Mouse (Mus musculus) neural tube, embryonic 15.5 days (tissue): ENCODE measurements around the gene Cacnb4. TPM values are rescaled to one million over a fixed set of nuclear protein-coding genes. Genes with fewer than 3 reads are reported as not detected.

ENCODE experiments used
- ATAC-seq: fragments of 200-750 bp; cut with Nextera tagmentation; 2 replicates; pipeline ENCODE4 v1.8.0; 2017; ENCODE audit warnings: mild to moderate bottlenecking, moderate TSS enrichment, moderate library complexity; ENCODE audit not compliant: low FRiP score
- H3K27ac ChIP-seq: fragments of 300-500 bp; sonication (generic); replicated peaks from 2 replicates; pipeline ENCODE4 v1.5.1; 2015; ENCODE audit warnings: mild to moderate bottlenecking, inconsistent platforms
- H3K27me3 ChIP-seq: fragments of 300-500 bp; sonication (generic); replicated peaks from 2 replicates; pipeline ENCODE4 v1.6.1; 2015; ENCODE audit warnings: inconsistent platforms
- H3K36me3 ChIP-seq: fragments of 300-500 bp; sonication (generic); 2 replicates; pipeline ENCODE4 v1.6.1; 2015; ENCODE audit warnings: inconsistent platforms
- H3K4me1 ChIP-seq: fragments of 300-500 bp; sonication (generic); 2 replicates; pipeline ENCODE4 v1.6.1; 2015; ENCODE audit warnings: inconsistent platforms
- H3K4me2 ChIP-seq: fragments of 300-500 bp; sonication (generic); 2 replicates; pipeline ENCODE4 v1.6.1; 2015; ENCODE audit warnings: inconsistent platforms, mild to moderate bottlenecking, moderate library complexity
- H3K4me3 ChIP-seq: fragments of 300-500 bp; sonication (generic); replicated peaks from 2 replicates; pipeline ENCODE4 v1.5.1; 2015; ENCODE audit warnings: mild to moderate bottlenecking, inconsistent platforms
- H3K9ac ChIP-seq: fragments of 300-500 bp; sonication (generic); replicated peaks from 2 replicates; pipeline ENCODE4 v1.6.1; 2015; ENCODE audit warnings: mild to moderate bottlenecking, inconsistent platforms
- H3K9me3 ChIP-seq: fragments of 300-500 bp; sonication (generic); replicated peaks from 2 replicates; pipeline ENCODE4 v1.6.1; 2016; ENCODE audit warnings: inconsistent platforms
- WGBS: fragments of 180-500 bp; shearing (Covaris S2); methylation state at CpG from one replicate; pipeline ENCODE4 v1.1.7; 2015; ENCODE audit warnings: mixed read lengths; 5-methylcytosine and 5-hydroxymethylcytosine counted together
- polyA plus RNA-seq: library from polyadenylated mRNA; unstranded; fragments of >200 nt; fragmentation: Nextera tagmentation; extraction: Ambion mirVana; gene quantifications from 2 replicates; pipeline ENCODE4 v1.2.1, GENCODE M21; 2015

The Cacnb4 gene
- polyA plus RNA-seq, 1 experiment from 2014 or later, result 14.7 TPM

- Histone ChIP-seq H3K4me2 (no peak overlapping the region), H3K4me3 (no peak overlapping the region), H3K9me3 (no peaks in the 10 kb centered on the region), H3K27ac (no peak overlapping the region), H3K9ac (no peak overlapping the region), H3K4me1 (no peaks in the 10 kb centered on the region), H3K27me3 (no peaks in the 10 kb centered on the region), H3K36me3 (no peaks in the 10 kb centered on the region)
- ATAC-seq, result no peak
- 65% methylated on average over 3 of the region's 3 CpGs for WGBS
These were observed 286.7 kb downstream of the Cacnb4 start for GRCm38 (mm10) chr2:52389975-52390374.

DNA sequence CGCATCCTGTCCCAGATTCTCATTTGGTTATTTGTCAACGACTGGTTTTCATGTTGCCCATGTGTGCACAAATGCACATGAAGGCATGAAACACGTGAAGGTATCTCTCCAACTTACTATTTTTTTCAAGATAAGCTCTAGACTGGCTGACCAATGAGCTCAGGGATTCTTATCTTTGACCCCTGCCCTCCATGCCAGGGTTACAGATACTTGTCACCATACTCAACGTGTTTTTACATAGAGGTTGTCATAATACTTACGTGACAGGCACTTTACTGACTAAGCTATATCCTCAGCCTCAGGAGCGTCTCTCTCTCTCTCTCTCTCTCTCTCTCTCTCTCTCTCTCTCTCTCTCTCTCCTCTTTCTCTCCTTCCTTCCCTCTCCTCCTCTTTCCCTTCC, 290.2 kb downstream of the Cacnb4 start:
- Histone ChIP-seq H3K36me3 (no peaks in the 10 kb centered on the region), H3K9me3 (no peaks in the 10 kb centered on the region), H3K4me2 (no peak overlapping the region), H3K9ac (no peak overlapping the region), H3K27me3 (no peaks in the 10 kb centered on the region), H3K4me3 (no peak overlapping the region), H3K27ac (no peak overlapping the region), H3K4me1 (no peaks in the 10 kb centered on the region)
- ATAC-seq, result no peak
- 86% methylated on average over 6 of the region's 6 CpGs for WGBS

- no peaks in the 10 kb centered on the region for H3K36me3 ChIP-seq
- no peak overlapping the region for H3K4me3 ChIP-seq
- H3K27me3 ChIP-seq, result no peaks in the 10 kb centered on the region
- no peak for ATAC-seq
- H3K9ac ChIP-seq, result no peak overlapping the region
- no peak overlapping the region for H3K4me2 ChIP-seq
- no peak overlapping the region for H3K27ac ChIP-seq
- WGBS, result 64% methylated on average over 7 of the region's 7 CpGs
- no peaks in the 10 kb centered on the region for H3K4me1 ChIP-seq
- no peaks in the 10 kb centered on the region for H3K9me3 ChIP-seq
These were observed 290.6 kb downstream of the Cacnb4 start for GRCm38 (mm10) chr2:52386037-52386436.

GRCm38 (mm10) chr2:52378848-52379261, 297.8 kb downstream of the Cacnb4 start:
- WGBS, result 71% methylated on average over 10 of the region's 10 CpGs
- Histone ChIP-seq H3K9ac (no peak overlapping the region), H3K4me1 (no peaks in the 10 kb centered on the region), H3K36me3 (no peaks in the 10 kb centered on the region), H3K27me3 (no peaks in the 10 kb centered on the region), H3K9me3 (no peaks in the 10 kb centered on the region), H3K27ac (no peak overlapping the region), H3K4me2 (no peak overlapping the region), H3K4me3 (no peak overlapping the region)
- ATAC-seq, result no peak

- 66% methylated on average over 7 of the region's 7 CpGs for WGBS
- no peak for ATAC-seq
- H3K27me3 ChIP-seq, result no peaks in the 10 kb centered on the region
- H3K4me1 ChIP-seq, result no peaks in the 10 kb centered on the region
- H3K36me3 ChIP-seq, result no peaks in the 10 kb centered on the region
- no peak within 1 kb of the TSS for H3K27ac ChIP-seq
- H3K9me3 ChIP-seq, result no peaks in the 10 kb centered on the region
- no peak within 1 kb of the TSS for H3K4me3 ChIP-seq
- no peak within 1 kb of the TSS for H3K9ac ChIP-seq
- no peak within 1 kb of the TSS for H3K4me2 ChIP-seq
These were observed 298.2 kb downstream of the Cacnb4 start, which contains the start of gene Neb for GRCm38 (mm10) chr2:52378448-52378804. TSS of gene Neb (minus strand) at chr2:52378474.

Other genes starting within 250 kb of the Cacnb4 start
- 32.1 and 34.5 TPM in 2 replicates for gene Stam2, start 65.5 kb upstream of the Cacnb4 start, polyA plus RNA-seq
- 7.7 and 8.8 TPM in 2 replicates for gene Fmnl2, start 181.0 kb upstream of the Cacnb4 start, polyA plus RNA-seq